Mouse (Mus musculus) kidney, adult 2 months (tissue): Measurements from ENCODE around the gene Mapkapk5.

Experiments
- CTCF ChIP-seq: fragments of 200-500 bp; conservative IDR thresholded peaks from 2 replicates; pipeline ENCODE4 v1.5.1; 2011; ENCODE audit warnings: low read depth, mild to moderate bottlenecking, control low read depth, low read length, moderate library complexity, mixed read lengths; ENCODE audit not compliant: insufficient read depth, insufficient read length
- POLR2A ChIP-seq: fragments of 200-500 bp; IDR thresholded peaks from one replicate; pipeline ENCODE4 v1.6.1; 2011; ENCODE audit warnings: low read depth, low read length, control low read depth

- TF ChIP-seq CTCF: no peak
- peak; percentile 46 for TF ChIP-seq POLR2A
Measured at GRCm38 (mm10) chr5:121545793-121546529, at the start of gene Mapkapk5.
